Mouse (Mus musculus) spleen, adult 2 months (tissue): ENCODE results near the gene Chpf. TPM values are rescaled to one million over a fixed set of nuclear protein-coding genes. Genes with fewer than 3 reads are reported as not detected.

Experiments used
- DNase-seq, 2 experiments: peaks; one replicate each; pipeline versions ENCODE4 v3.0.0 to v3.0.0-alpha.2; 2012 to 2021; ENCODE audit warnings: low spot score in 2 of 2, low read depth in 1 of 2
- H3K27ac ChIP-seq: fragments of 200-500 bp; 2 replicates; pipeline ENCODE4 v1.5.1; 2012; ENCODE audit warnings: low read length, inconsistent platforms; ENCODE audit not compliant: insufficient read depth
- H3K27me3 ChIP-seq: fragments of 200-500 bp; 2 replicates; pipeline ENCODE4 v1.6.1; 2012; ENCODE audit warnings: mild to moderate bottlenecking, moderate library complexity, low read length, inconsistent platforms; ENCODE audit not compliant: control insufficient read depth, insufficient read depth
- H3K36me3 ChIP-seq: fragments of 200-500 bp; 2 replicates; pipeline ENCODE4 v1.6.1; 2012; ENCODE audit warnings: mild to moderate bottlenecking, low read length, inconsistent platforms; ENCODE audit not compliant: control insufficient read depth, insufficient read depth
- H3K4me1 ChIP-seq: fragments of 200-500 bp; 2 replicates; pipeline ENCODE4 v1.6.1; 2011; ENCODE audit warnings: inconsistent platforms; ENCODE audit not compliant: control insufficient read depth, insufficient read depth, insufficient read length
- H3K4me3 ChIP-seq: fragments of 200-500 bp; 2 replicates; pipeline ENCODE4 v1.5.1; 2011; ENCODE audit warnings: mild to moderate bottlenecking, inconsistent platforms; ENCODE audit not compliant: insufficient read depth, insufficient read length; ENCODE audit errors: extremely low read depth
- CTCF ChIP-seq: fragments of 200-500 bp; IDR thresholded peaks from 2 replicates; pipeline ENCODE4 v1.5.1; 2011; ENCODE audit warnings: mild to moderate bottlenecking, inconsistent platforms; ENCODE audit not compliant: insufficient read depth, insufficient read length, insufficient replicate concordance; ENCODE audit errors: extremely low read depth
- POLR2A ChIP-seq: fragments of 200-500 bp; IDR thresholded peaks from 2 replicates; pipeline ENCODE4 v1.6.1; 2011; ENCODE audit warnings: low read depth, low read length, inconsistent platforms
- WGBS: fragments of 180-500 bp; shearing (Covaris S2); methylation state at CpG from one replicate; pipeline ENCODE4 v1.1.7; 2018; 5-methylcytosine and 5-hydroxymethylcytosine counted together
- polyA plus RNA-seq: library from polyadenylated mRNA; depleted of rRNA; stranded (reverse); fragments of >200 nt; gene quantifications from 2 replicates; pipeline ENCODE4 v1.2.3, GENCODE M21; 2012

Gene Chpf
- polyA plus RNA-seq, 1 experiment: 30.4 TPM

DNA sequence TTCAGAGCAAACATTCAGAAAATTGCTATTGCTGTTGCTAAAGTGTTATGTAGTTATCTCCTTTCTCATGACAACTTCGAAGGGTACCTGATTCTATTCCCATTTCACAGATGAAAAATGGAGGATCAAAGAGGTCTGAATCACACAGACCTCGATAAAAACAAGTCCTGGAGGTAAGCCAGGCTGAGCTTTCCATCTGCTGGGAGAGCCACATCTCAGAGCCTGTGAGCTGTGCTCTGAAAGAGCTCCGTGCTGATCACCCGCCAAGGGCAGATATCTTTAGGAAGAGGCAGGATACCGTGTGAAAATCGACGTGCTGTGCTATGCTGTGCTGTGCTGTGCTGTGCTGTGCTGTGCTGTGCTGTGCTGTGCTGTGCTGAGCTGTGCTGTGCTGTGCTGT is 18.8 kb downstream of the Chpf start:
- TF ChIP-seq POLR2A (no peak), CTCF (no peak)

DNA sequence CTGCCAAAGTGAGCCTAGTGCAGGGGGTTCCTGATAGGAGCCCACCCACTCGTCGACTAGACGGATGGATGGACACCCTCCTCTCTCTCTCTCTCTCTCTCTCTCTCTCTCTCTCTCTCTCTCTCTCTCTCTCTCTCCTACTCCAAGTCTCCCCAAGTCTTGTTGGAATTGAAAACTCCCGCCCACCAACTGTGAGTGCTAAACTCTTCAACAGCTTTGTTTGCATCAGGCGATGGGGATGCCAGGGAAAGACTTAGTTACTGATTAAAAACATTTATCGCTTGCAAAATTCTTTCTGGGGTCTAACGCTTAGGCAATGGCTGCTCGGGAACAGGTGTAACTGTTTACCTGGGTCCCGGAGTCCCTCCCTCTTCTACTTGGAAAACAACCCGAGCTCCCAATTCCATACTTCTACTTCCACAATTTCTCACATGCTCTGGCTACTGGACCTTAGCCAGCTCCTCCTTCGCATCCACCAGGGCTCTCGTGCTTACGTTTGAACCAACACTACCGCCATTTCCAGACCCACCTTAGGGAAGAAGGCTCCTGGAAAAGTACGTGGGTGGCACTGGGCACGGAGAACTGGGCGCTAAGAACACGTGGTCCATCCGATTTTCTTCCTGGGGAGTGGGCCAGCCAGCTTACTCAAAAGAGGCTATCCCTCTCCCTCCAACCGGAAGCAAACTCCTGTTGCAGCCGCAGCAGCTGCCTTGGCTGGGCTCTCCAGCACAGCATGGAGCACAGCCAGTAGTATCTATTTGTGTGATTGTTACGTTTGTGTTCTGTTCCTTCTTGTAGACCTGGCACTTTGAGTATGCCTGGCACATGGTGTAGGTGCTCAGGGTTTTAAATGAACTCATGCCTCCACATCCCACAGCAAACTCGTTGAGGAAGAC is 20.1 kb downstream of the Chpf start:
- no peak for TF ChIP-seq CTCF
- TF ChIP-seq POLR2A: no peak
- DNase-seq: no peak
- no peak overlapping the region for H3K4me3 ChIP-seq
- H3K27me3 ChIP-seq: peaks cover 16% of the 10 kb centered on the region
- WGBS: 27% methylated on average over 22 of the region's 23 CpGs
- H3K27ac ChIP-seq: no peak overlapping the region
- H3K4me1 ChIP-seq: peaks cover 5% of the 10 kb centered on the region; the same call in 1 of the 2 replicates
- H3K36me3 ChIP-seq: no peaks in the 10 kb centered on the region

More for the DNA sequence above, 18.8 kb downstream of the Chpf start:
- H3K27ac ChIP-seq: no peak overlapping the region
- no peak overlapping the region for H3K4me3 ChIP-seq
- H3K27me3 ChIP-seq: peaks cover 16% of the 10 kb centered on the region
- 74% methylated on average over 7 of the region's 7 CpGs for WGBS
- peaks cover 5% of the 10 kb centered on the region; the same call in 1 of the 2 replicates for H3K4me1 ChIP-seq
- no peak for DNase-seq
- no peaks in the 10 kb centered on the region for H3K36me3 ChIP-seq

DNA sequence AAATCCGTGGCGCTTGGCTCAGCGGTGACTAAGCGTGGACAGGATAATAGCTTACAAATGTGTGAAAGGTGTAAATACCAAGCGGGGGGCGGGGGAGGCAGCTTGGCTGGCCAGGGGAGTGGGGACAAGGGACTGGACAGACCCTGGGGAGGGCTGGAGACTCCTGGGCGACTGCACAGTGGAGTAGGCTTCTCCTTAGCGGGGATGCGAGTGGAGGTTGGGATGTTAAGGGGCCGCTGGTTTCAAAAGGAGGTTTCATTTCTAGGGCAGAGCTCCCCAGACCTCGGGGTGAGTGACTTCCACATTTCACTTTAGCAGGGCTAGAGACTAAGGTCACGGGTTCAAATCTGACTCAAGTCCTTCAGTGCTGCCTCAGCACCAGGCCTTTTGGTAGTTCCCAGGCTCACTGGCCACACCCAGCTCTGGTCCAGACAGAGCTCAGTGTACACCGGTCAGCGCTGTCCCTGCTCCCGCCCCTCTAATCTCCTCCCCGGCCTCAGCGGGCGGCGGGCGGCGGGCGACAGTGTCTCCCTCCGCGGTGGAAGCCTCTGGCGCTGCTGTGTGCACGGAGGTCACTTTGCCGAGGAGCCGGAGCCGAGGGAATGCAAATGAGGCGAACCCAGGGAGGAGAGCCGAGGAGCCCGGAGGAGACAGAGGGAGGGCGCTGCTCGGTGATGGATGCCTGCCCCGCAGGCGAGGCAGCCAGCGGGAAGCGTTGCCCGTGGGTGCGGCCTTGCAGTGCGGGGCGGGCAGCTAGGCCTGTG is 20.9 kb downstream of the Chpf start:
- H3K27ac ChIP-seq: no peak overlapping the region
- no peak for DNase-seq
- H3K27me3 ChIP-seq: peaks cover 16% of the 10 kb centered on the region
- TF ChIP-seq POLR2A: no peak
- no peak for TF ChIP-seq CTCF
- no peak overlapping the region for H3K4me3 ChIP-seq
- H3K36me3 ChIP-seq: no peaks in the 10 kb centered on the region
- WGBS: 11% methylated on average over 42 of the region's 42 CpGs
- H3K4me1 ChIP-seq: peaks cover 5% of the 10 kb centered on the region; the same call in 1 of the 2 replicates

DNA sequence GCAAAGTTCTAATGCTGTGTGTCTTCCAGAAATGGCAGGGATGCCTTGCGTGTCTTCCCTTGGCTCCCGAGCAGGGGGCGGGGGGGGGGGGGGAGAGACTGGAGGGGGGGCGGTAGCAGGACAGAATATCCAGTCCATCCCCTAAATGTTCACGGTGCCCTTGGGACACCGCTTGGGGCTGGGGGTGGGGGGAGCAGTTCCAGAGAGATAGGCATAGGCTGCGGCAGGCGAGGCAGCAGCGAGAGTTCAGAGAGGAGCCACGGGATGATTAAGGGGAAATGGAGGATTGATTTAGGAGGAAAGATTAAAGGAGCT is 21.4 kb downstream of the Chpf start:
- Histone ChIP-seq H3K4me1 (peaks cover 5% of the 10 kb centered on the region; the same call in 1 of the 2 replicates), H3K4me3 (no peak overlapping the region), H3K36me3 (no peaks in the 10 kb centered on the region), H3K27ac (no peak overlapping the region), H3K27me3 (peaks cover 16% of the 10 kb centered on the region)
- DNase-seq: no peak
- TF ChIP-seq CTCF (no peak), POLR2A (no peak)
- WGBS: 10% methylated on average over 10 of the region's 10 CpGs

DNA sequence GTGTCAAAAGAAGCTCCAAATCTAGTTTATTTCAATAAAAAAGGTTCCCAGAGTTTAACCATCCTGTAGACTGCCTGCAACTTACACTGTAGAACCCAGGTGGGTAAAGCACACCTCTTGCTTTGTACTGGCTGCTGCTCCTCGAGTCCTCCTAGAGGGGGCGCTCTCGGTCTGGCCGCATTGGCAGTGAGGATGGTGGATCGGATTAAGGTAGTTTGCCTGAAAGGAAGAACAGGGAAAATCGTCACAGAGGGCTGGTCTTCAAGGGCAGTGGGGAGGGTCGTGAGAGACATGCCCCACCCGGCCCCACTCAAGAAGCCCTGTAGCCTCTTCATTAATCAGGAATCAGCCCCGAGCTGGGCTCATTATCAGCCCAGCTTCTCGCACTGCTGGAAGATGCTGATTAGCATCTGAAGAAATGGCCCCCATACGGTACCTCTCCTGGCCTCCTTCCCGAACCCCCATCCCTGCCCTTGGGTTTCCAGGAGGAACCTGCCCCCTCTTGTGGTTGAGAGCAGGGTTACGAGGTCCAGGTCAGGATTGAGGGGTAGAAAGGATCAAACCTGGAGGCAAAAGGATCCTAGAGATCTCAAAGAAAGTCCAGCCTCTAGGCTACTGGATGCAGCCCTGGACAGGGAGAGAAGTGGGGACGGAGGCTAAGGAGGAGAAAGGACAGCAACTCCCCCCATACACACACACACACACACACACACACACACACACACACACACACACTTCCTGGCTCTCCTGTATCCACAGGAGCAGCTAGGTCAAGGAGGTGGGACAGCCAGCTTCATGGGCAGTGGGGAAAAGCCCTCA is 22.2 kb downstream of the Chpf start:
- Histone ChIP-seq H3K27me3 (peaks cover 16% of the 10 kb centered on the region), H3K36me3 (no peaks in the 10 kb centered on the region), H3K4me3 (no peak overlapping the region), H3K27ac (no peak overlapping the region), H3K4me1 (peaks cover 5% of the 10 kb centered on the region; the same call in 1 of the 2 replicates)
- TF ChIP-seq CTCF: no peak
- no peak for TF ChIP-seq POLR2A
- WGBS: 15% methylated on average over 14 of the region's 14 CpGs
- no peak for DNase-seq

DNA sequence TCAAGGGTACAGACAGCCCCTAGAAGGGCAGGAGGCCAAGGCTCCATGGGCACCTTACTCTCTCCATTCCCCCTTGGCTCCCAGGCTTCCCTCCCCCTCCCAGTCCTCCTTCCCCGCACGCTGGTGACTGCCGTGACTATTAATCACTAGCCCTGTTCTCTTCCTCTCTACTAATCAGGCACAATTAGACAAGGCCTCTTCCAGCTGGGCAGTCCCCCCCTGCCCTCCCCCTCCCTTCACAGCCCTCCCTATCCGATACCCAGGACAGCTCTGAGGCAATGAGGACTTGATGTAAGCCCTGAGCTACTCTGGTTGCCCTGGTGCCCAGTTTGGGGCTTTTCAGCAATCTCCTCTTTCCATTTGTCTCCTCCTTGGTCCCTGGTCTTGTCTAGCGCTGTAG is 23.2 kb downstream of the Chpf start:
- no peaks in the 10 kb centered on the region for H3K36me3 ChIP-seq
- 40% methylated on average over 5 of the region's 5 CpGs for WGBS
- no peak for DNase-seq
- TF ChIP-seq CTCF: no peak
- no peak for TF ChIP-seq POLR2A
- peaks cover 23% of the 10 kb centered on the region for H3K27me3 ChIP-seq
- no peak overlapping the region for H3K27ac ChIP-seq
- H3K4me3 ChIP-seq: no peak overlapping the region
- H3K4me1 ChIP-seq: peaks cover 5% of the 10 kb centered on the region; the same call in 1 of the 2 replicates
